ENCODE assay signal across 31 mouse cellular contexts in genomic region chr1:169785981-169786380, GRCm38 (mm10). TPM values are rescaled to one million over a fixed set of nuclear protein-coding genes. Genes with fewer than 3 reads are reported as not detected.
"Had no signal": no experiment of that assay in that cellular context is flagged by ENCODE, and none has a peak within 500 bp of the region (broad histone marks: within the 10 kb centered on the region; RNA-seq: fewer than 3 reads in every experiment).

No protein-coding gene starts in this region.

- H3K4me3 ChIP-seq: limb, embryonic 10.5 days; limb, embryonic 12.5 days; limb, embryonic 13.5 days; limb, embryonic 15.5 days; liver, embryonic 12.5 days; liver, embryonic 13.5 days; liver, embryonic 15.5 days; lung, embryonic 15.5 days; megakaryocyte, embryonic 14.5 days; midbrain, embryonic 10.5 days; midbrain, embryonic 12.5 days; midbrain, embryonic 13.5 days; midbrain, embryonic 15.5 days; myocyte; neural tube, embryonic 12.5 days had no signal

- H3K27me3 ChIP-seq: limb, embryonic 12.5 days; limb, embryonic 13.5 days; limb, embryonic 15.5 days; liver, embryonic 12.5 days; liver, embryonic 13.5 days; liver, embryonic 15.5 days; lung, embryonic 15.5 days; megakaryocyte, embryonic 14.5 days; midbrain, embryonic 12.5 days; midbrain, embryonic 13.5 days; midbrain, embryonic 15.5 days; neural tube, embryonic 12.5 days had no signal

- ATAC-seq: liver, embryonic 12.5 days; lung, postnatal 0 days; midbrain, embryonic 13.5 days; midbrain, embryonic 15.5 days; midbrain, embryonic 16.5 days had no signal

- H3K27ac ChIP-seq: limb, embryonic 10.5 days; limb, embryonic 12.5 days; limb, embryonic 13.5 days; limb, embryonic 15.5 days; liver, embryonic 12.5 days; liver, embryonic 13.5 days; liver, embryonic 14.5 days; liver, embryonic 15.5 days; lung, embryonic 15.5 days; macrophage; midbrain, embryonic 10.5 days; midbrain, embryonic 12.5 days; midbrain, embryonic 13.5 days; midbrain, embryonic 15.5 days; neural tube, embryonic 12.5 days had no signal

- H3K4me1 ChIP-seq: limb, embryonic 10.5 days; limb, embryonic 12.5 days; limb, embryonic 13.5 days; limb, embryonic 15.5 days; liver, embryonic 12.5 days; liver, embryonic 13.5 days; liver, embryonic 15.5 days; lung, embryonic 15.5 days; megakaryocyte, embryonic 14.5 days; midbrain, embryonic 10.5 days; midbrain, embryonic 12.5 days; midbrain, embryonic 13.5 days; midbrain, embryonic 15.5 days; neural tube, embryonic 12.5 days had no signal

- H3K9ac ChIP-seq: limb, embryonic 12.5 days; limb, embryonic 13.5 days; limb, embryonic 15.5 days; liver, embryonic 12.5 days; liver, embryonic 13.5 days; liver, embryonic 14.5 days; liver, embryonic 15.5 days; lung, embryonic 14.5 days; lung, embryonic 15.5 days; midbrain, embryonic 12.5 days; midbrain, embryonic 13.5 days; midbrain, embryonic 15.5 days; neural tube, embryonic 12.5 days had no signal

- H3K9me3 ChIP-seq: limb, embryonic 10.5 days; limb, embryonic 12.5 days; limb, embryonic 13.5 days; limb, embryonic 15.5 days; liver, embryonic 12.5 days; liver, embryonic 13.5 days; liver, embryonic 15.5 days; lung, embryonic 15.5 days; midbrain, embryonic 10.5 days; midbrain, embryonic 12.5 days; midbrain, embryonic 13.5 days; midbrain, embryonic 15.5 days; neural tube, embryonic 12.5 days had no signal

- H3K4me2 ChIP-seq: limb, embryonic 12.5 days; limb, embryonic 13.5 days; limb, embryonic 15.5 days; liver, embryonic 11.5 days; liver, embryonic 12.5 days; liver, embryonic 13.5 days; liver, embryonic 15.5 days; lung, embryonic 14.5 days; lung, embryonic 15.5 days; midbrain, embryonic 11.5 days; midbrain, embryonic 12.5 days; midbrain, embryonic 13.5 days; midbrain, embryonic 15.5 days; neural tube, embryonic 12.5 days had no signal

- DNase-seq: left cerebral cortex, postnatal 4 days; liver; liver, embryonic 13.5 days; lung, adult 18-20 months; lung, adult 2 months; lung, embryonic 14.5 days; lung, postnatal 10 days; lung, postnatal 14 days; lung, postnatal 36 days; lung, postnatal 4 days; midbrain, embryonic 14.5 days had no signal

- H3K36me3 ChIP-seq: limb, embryonic 10.5 days; limb, embryonic 12.5 days; limb, embryonic 13.5 days; limb, embryonic 15.5 days; liver, embryonic 12.5 days; liver, embryonic 13.5 days; liver, embryonic 15.5 days; lung, embryonic 15.5 days; midbrain, embryonic 10.5 days; midbrain, embryonic 12.5 days; midbrain, embryonic 13.5 days; midbrain, embryonic 15.5 days; neural tube, embryonic 12.5 days had no signal

RNA-seq across cellular contexts. Expression of gene Rgs4, which starts 38.5 kb away (rescaled TPM):
- polyA plus RNA-seq: macrophage had no signal
